In genomic region chr8:83406836-83407235, GRCm38 (mm10) we compare ENCODE assay signal across 12 mouse cellular contexts. TPM values are rescaled to one million over a fixed set of nuclear protein-coding genes. Genes with fewer than 3 reads are reported as not detected.
DNase-seq lines count a peak whose midpoint lies in the region; ATAC-seq and TF ChIP-seq lines count a peak whose summit lies in the region.
"Had no signal": no experiment of that assay in that cellular context is flagged by ENCODE, and none has a peak within 500 bp of the region (broad histone marks: within the 10 kb centered on the region; RNA-seq: fewer than 3 reads in every experiment).

No protein-coding gene starts in this region.

- peak; percentile 50 for DNase-seq in limb, embryonic 11.5 days (ENCODE audit: low spot score)
- no peak for DNase-seq in limb, embryonic 10.5 days (ENCODE audit: low spot score)
- no peak for DNase-seq in Patski (ENCODE audit: low read depth, low spot score)
- DNase-seq in hindlimb bud, embryonic 11.5 days (ENCODE audit: extremely low spot score, low read depth, low spot score), result peak; percentile 70
- no peak for DNase-seq in left cerebral cortex, postnatal 4 days
- DNase-seq: lung, postnatal 36 days had no signal

- in situ Hi-C loops in Patski (cut with MboI; ENCODE audit: low pct_unique_long_range_greater_than_20kb), result loop anchor here (5.0 kb wide), 1 partner anchor 310 kb away; no protein-coding TSS in a partner anchor

- 31% methylated on average over 6 of the region's 6 CpGs for WGBS in limb, embryonic 11.5 days
- 38% methylated on average over 6 of the region's 6 CpGs for WGBS in limb, embryonic 10.5 days
- WGBS in heart, embryonic 12.5 days, result 40% methylated on average over 6 of the region's 6 CpGs

- no peaks in the 10 kb centered on the region for H3K9me3 ChIP-seq in limb, embryonic 11.5 days (ENCODE audit: control insufficient read depth, low read length)
- no peaks in the 10 kb centered on the region for H3K9me3 ChIP-seq in limb, embryonic 10.5 days (replicated peaks)
- no peaks in the 10 kb centered on the region for H3K9me3 ChIP-seq in E14TG2a.4 (ENCODE audit: low read length)
- no peaks in the 10 kb centered on the region for H3K9me3 ChIP-seq in heart, embryonic 12.5 days (replicated peaks)
- H3K9me3 ChIP-seq: heart, embryonic 15.5 days had no signal

- no peaks in the 10 kb centered on the region for H3K27me3 ChIP-seq in limb, embryonic 11.5 days (ENCODE audit: control insufficient read depth, insufficient read depth, low read length)
- H3K27me3 ChIP-seq in limb, embryonic 10.5 days (ENCODE audit: low read depth, poor library complexity, severe bottlenecking), result no peaks in the 10 kb centered on the region
- H3K27me3 ChIP-seq in E14TG2a.4 (ENCODE audit: insufficient read depth, low read length), result peaks cover 5% of the 10 kb centered on the region; the same call in 1 of the 2 replicates
- H3K27me3 ChIP-seq in Patski, result peaks cover 12% of the 10 kb centered on the region
- peaks cover 42% of the 10 kb centered on the region; the same call in 1 of the 2 replicates for H3K27me3 ChIP-seq in heart, embryonic 12.5 days (replicated peaks)

- CTCF ChIA-PET in Patski (lab: Charles Lee), result interaction anchor here (1.0 to 1.6 kb wide), 4 partner anchors 16 to 64 kb away, joined by 3 to 4 read pairs (median 4); no protein-coding TSS in a partner anchor

- POLR2A ChIA-PET in Patski (lab: Charles Lee), result no interaction called here

- H3K4me1 ChIP-seq in limb, embryonic 11.5 days (ENCODE audit: control insufficient read depth, insufficient read depth, low read length), result no peaks in the 10 kb centered on the region
- peaks cover 14% of the 10 kb centered on the region for H3K4me1 ChIP-seq in limb, embryonic 10.5 days
- H3K4me1 ChIP-seq in E14TG2a.4 (replicated peaks; ENCODE audit: low read depth, low read length), result peaks cover 18% of the 10 kb centered on the region
- no peaks in the 10 kb centered on the region for H3K4me1 ChIP-seq in heart, embryonic 12.5 days (replicated peaks)
- H3K4me1 ChIP-seq: heart, embryonic 15.5 days had no signal

- H3K27ac ChIP-seq in limb, embryonic 11.5 days (replicated peaks; ENCODE audit: low read depth, low read length), result no peak overlapping the region
- no peak overlapping the region for H3K27ac ChIP-seq in limb, embryonic 10.5 days
- H3K27ac ChIP-seq in heart, embryonic 12.5 days (ENCODE audit: poor library complexity, severe bottlenecking), result no peak overlapping the region
- H3K27ac ChIP-seq: heart, embryonic 15.5 days had no signal

- ATAC-seq in limb, embryonic 11.5 days (ENCODE audit: insufficient number of reproducible peaks, low FRiP score, low TSS enrichment, low read depth), result no peak
- no peak for ATAC-seq in Patski
- no peak for ATAC-seq in heart, embryonic 12.5 days (ENCODE audit: insufficient number of reproducible peaks, low FRiP score)

- H3K4me2 ChIP-seq in limb, embryonic 11.5 days (ENCODE audit: low read depth, severe bottlenecking), result no peak overlapping the region
- H3K4me2 ChIP-seq in heart, embryonic 12.5 days, result no peak overlapping the region
- H3K4me2 ChIP-seq: heart, embryonic 15.5 days had no signal

- intact Hi-C loops in left cerebral cortex, postnatal 4 days (cut with DNase I), result no loop called here

- no peak overlapping the region for H3K4me3 ChIP-seq in limb, embryonic 11.5 days (ENCODE audit: low read depth, low read length)
- no peak overlapping the region for H3K4me3 ChIP-seq in limb, embryonic 10.5 days
- H3K4me3 ChIP-seq in E14TG2a.4 (replicated peaks; ENCODE audit: low read length), result no peak overlapping the region
- no peak overlapping the region for H3K4me3 ChIP-seq in heart, embryonic 12.5 days
- H3K4me3 ChIP-seq: erythroblast, embryonic 14.5 days; heart, embryonic 15.5 days had no signal

- peak; percentile 58 for TF ChIP-seq CTCF in E14TG2a.4 (conservative IDR thresholded peaks at IDR 0.05; ENCODE audit: low read length)
- TF ChIP-seq CTCF in Patski (IDR thresholded peaks at IDR 0.05), result peak; percentile 63

- H3K9ac ChIP-seq in limb, embryonic 11.5 days (ENCODE audit: low read length), result no peak overlapping the region
- no peak overlapping the region for H3K9ac ChIP-seq in heart, embryonic 12.5 days
- H3K9ac ChIP-seq: heart, embryonic 15.5 days had no signal

- no peaks in the 10 kb centered on the region for H3K36me3 ChIP-seq in limb, embryonic 11.5 days (ENCODE audit: control insufficient read depth, insufficient read depth, low read length)
- no peaks in the 10 kb centered on the region for H3K36me3 ChIP-seq in limb, embryonic 10.5 days
- H3K36me3 ChIP-seq in E14TG2a.4 (ENCODE audit: insufficient read depth, low read length), result no peaks in the 10 kb centered on the region
- H3K36me3 ChIP-seq in heart, embryonic 12.5 days, result no peaks in the 10 kb centered on the region
- H3K36me3 ChIP-seq: heart, embryonic 15.5 days had no signal

RNA-seq across cellular contexts. Expression of gene Clgn, which starts 17.2 kb away (rescaled TPM):
- 2.5 and 2.7 TPM in 2 replicates for polyA plus RNA-seq in limb, embryonic 11.5 days (2014; fragmentation: Nextera tagmentation; extraction: Ambion mirVana)
- polyA plus RNA-seq in limb, embryonic 10.5 days (2016; fragmentation: Nextera tagmentation; extraction: Ambion mirVana), result 1.5 and 2.0 TPM in 2 replicates
- polyA plus RNA-seq in Patski (2021), result not detected
- 10 to 100 TPM in 1 of 2 experiments, 1 to 10 TPM in 1; 9.6 to 10.0 TPM for total RNA-seq in left cerebral cortex, postnatal 4 days (2021)
- polyA plus RNA-seq in heart, embryonic 12.5 days (2016; fragmentation: Nextera tagmentation; extraction: Ambion mirVana), result 0.14 TPM in 1 of 2 replicates, not detected in the other
- polyA plus RNA-seq: erythroblast, embryonic 14.5 days had no signal

RNA-seq across cellular contexts. Expression of gene Scoc, which starts 51.4 kb away (rescaled TPM):
- 117 and 124 TPM in 2 replicates for polyA plus RNA-seq in limb, embryonic 11.5 days (2014; fragmentation: Nextera tagmentation; extraction: Ambion mirVana)
- 97.0 and 97.6 TPM in 2 replicates for polyA plus RNA-seq in limb, embryonic 10.5 days (2016; fragmentation: Nextera tagmentation; extraction: Ambion mirVana)
- 95.5 TPM for polyA plus RNA-seq in Patski (2021)
- 100 to 1,000 TPM; 266 to 271 TPM for total RNA-seq in left cerebral cortex, postnatal 4 days (2021)
- polyA plus RNA-seq in heart, embryonic 12.5 days (2016; fragmentation: Nextera tagmentation; extraction: Ambion mirVana), result 95.3 and 98.0 TPM in 2 replicates

RNA-seq across cellular contexts. Expression of gene Mgat4d, which starts 58.6 kb away (rescaled TPM):
- not detected in 2 replicates for polyA plus RNA-seq in limb, embryonic 11.5 days (2014; fragmentation: Nextera tagmentation; extraction: Ambion mirVana)
- not detected in 2 replicates for polyA plus RNA-seq in limb, embryonic 10.5 days (2016; fragmentation: Nextera tagmentation; extraction: Ambion mirVana)
- not detected for polyA plus RNA-seq in Patski (2021)
- not detected for total RNA-seq in left cerebral cortex, postnatal 4 days (2021)
- polyA plus RNA-seq in heart, embryonic 12.5 days (2016; fragmentation: Nextera tagmentation; extraction: Ambion mirVana), result not detected in 2 replicates
- total RNA-seq: adrenal gland, postnatal 4 days had no signal
- polyA plus RNA-seq: erythroblast, embryonic 14.5 days; heart, embryonic 15.5 days; urinary bladder, adult 2 months had no signal

Comparison
In these comparisons a context has a peak if more than half of its experiments do, and no peak if none do; other contexts are left out.
1. DNase-seq: peak in limb, embryonic 11.5 days (single experiment) and hindlimb bud, embryonic 11.5 days (single experiment); none in limb, embryonic 10.5 days (single experiment), Patski (single experiment) and left cerebral cortex, postnatal 4 days (single experiment).